Mouse (Mus musculus) B cell, adult (primary cell): ENCODE measurements around the gene Hic1. TPM values are rescaled to one million over a fixed set of nuclear protein-coding genes. Genes with fewer than 3 reads are reported as not detected.

Experiments
- total RNA-seq: library from RNA; stranded (reverse); gene quantifications from 4 replicates; pipeline ENCODE4 v1.2.4, GENCODE M21; 2023; ENCODE audit not compliant: inconsistent age

Hic1 gene
- total RNA-seq, result 3.1 to 8.2 TPM (median 5.4 TPM) in 4 replicates

GRCm38 (mm10) chr11:75169405-75170080 lies at the start of gene Hic1:
Gene Hic1 (minus strand): TSS chr11:75169519.

GRCm38 (mm10) chr11:75193256-75194071 lies 24.1 kb upstream of the Hic1 start, which contains the start of gene Rtn4rl1:
Gene Rtn4rl1 (plus strand): TSS chr11:75193783.

GRCm38 (mm10) chr11:75190905-75191441 lies 21.7 kb upstream of the Hic1 start, which contains the start of gene Dph1:
Gene Dph1 (minus strand): TSS chr11:75191241.

GRCm38 (mm10) chr11:75178672-75179208 lies 9.4 kb upstream of the Hic1 start, which contains the start of gene Ovca2:
Gene Ovca2 (minus strand): TSS chr11:75178835.

Other genes with a start within 250 kb of the Hic1 start
- gene Smg6, start 243.7 kb downstream of the Hic1 start, total RNA-seq, result 57.7 to 67.0 TPM (median 62.6 TPM) in 4 replicates
- gene Srr, start 243.6 kb downstream of the Hic1 start, total RNA-seq, result 6.0 to 8.6 TPM (median 6.7 TPM) in 4 replicates
- gene Ovca2, start 9.3 kb upstream of the Hic1 start, total RNA-seq, result 17.3 to 20.9 TPM (median 17.7 TPM) in 4 replicates
- 26.6 to 29.2 TPM (median 27.2 TPM) in 4 replicates for gene Dph1, start 21.7 kb upstream of the Hic1 start, total RNA-seq
- 0.57 to 1.1 TPM (median 0.79 TPM) in 4 replicates for gene Rtn4rl1, start 24.3 kb upstream of the Hic1 start, total RNA-seq
- gene Rpa1, start 178.8 kb upstream of the Hic1 start, total RNA-seq, result 96.0 to 124 TPM (median 109 TPM) in 4 replicates
- gene Smyd4, start 178.9 kb upstream of the Hic1 start, total RNA-seq, result 10.9 to 13.5 TPM (median 12.4 TPM) in 4 replicates